Mouse (Mus musculus) CH12.LX (cell line): ENCODE measurements around the gene Tmem243.

Source experiments
- CTCF ChIP-seq, 2 experiments: IDR thresholded peaks in 1 of 2; conservative IDR thresholded peaks in 1 of 2; 2 replicates each; pipeline ENCODE4 v1.5.1; 2011 to 2012; ENCODE audit warnings: low read depth in 2 of 2, low read length in 2 of 2, improper control_type of control experiment in 1 of 2, inconsistent platforms in 1 of 2, mild to moderate bottlenecking in 1 of 2, moderate library complexity in 1 of 2
- MAFK ChIP-seq: IDR thresholded peaks from 2 replicates; pipeline ENCODE4 v1.6.1; 2011; ENCODE audit warnings: low read length, improper control_type of control experiment; ENCODE audit not compliant: insufficient replicate concordance
- MAX ChIP-seq: IDR thresholded peaks from 2 replicates; pipeline ENCODE4 v1.6.1; 2011; ENCODE audit warnings: low read length, improper control_type of control experiment
- NELFE ChIP-seq: IDR thresholded peaks from 2 replicates; pipeline ENCODE4 v1.6.1; 2011; ENCODE audit warnings: low read depth, low read length, improper control_type of control experiment
- USF1 ChIP-seq: IDR thresholded peaks from 2 replicates; pipeline ENCODE4 v1.6.1; 2014; ENCODE audit warnings: low read depth, mild to moderate bottlenecking, inconsistent platforms, low read length, improper control_type of control experiment
- ZMIZ1 ChIP-seq: IDR thresholded peaks from 2 replicates; pipeline ENCODE4 v1.6.1; 2012; ENCODE audit warnings: low read depth, mild to moderate bottlenecking, inconsistent platforms, low read length, improper control_type of control experiment

DNA sequence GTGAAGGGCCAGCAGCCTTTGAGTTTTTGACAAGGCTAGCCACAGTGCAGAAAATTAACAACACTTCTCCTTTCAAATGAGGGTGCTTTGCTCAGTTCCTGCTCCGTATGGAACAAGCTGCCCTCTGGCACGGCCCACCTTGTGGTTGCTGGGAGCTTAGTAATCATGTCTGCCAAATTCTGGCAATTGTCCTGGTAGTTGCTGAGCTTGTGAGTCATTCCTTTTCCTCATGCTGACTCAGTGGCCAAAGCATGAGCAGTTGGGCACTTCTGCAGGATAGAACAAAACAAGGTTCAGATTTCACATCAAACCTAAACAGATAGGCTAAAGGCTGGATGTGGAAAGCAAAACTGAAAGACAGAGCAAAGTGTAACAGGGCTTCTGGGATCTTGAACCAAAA lies 31.6 kb upstream of the Tmem243 start:
- TF ChIP-seq CTCF (conservative IDR thresholded peaks at IDR 0.05 in 1 of 2, IDR thresholded peaks at IDR 0.05 in 1 of 2; ENCODE audit: low read depth in 2 of 2, low read length in 2 of 2) (no peak), MAFK (0 out of 2 replicates have a peak, but pooled peaks have one; percentile 12), NELFE (no peak), ZMIZ1 (no peak), USF1 (no peak), MAX (no peak)
